Comparison of ENCODE assay signal across 30 mouse cellular contexts in the genomic region with DNA sequence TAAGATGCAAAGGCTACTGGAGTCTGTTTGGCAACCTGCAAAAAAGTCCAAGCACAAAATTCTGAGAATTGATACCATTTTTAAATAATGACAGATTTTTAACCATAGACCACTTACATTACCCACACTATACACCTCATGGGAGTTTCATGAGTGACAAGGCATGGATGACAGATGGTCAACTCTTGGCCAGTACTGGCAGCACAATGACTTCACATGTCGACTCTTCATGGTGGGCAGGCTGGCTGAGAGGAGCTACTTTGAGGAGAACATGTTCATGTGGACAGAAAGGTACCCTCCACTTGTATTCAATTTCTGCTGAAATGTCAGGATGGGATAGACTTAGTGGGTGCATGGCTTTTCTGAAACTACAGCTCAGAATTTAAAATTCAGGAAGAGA.
DNase-seq lines count a peak whose midpoint lies in the region; ATAC-seq and TF ChIP-seq lines count a peak whose summit lies in the region.
"Had no signal": no experiment of that assay in that cellular context is flagged by ENCODE, and none has a peak within 500 bp of the region (broad histone marks: within the 10 kb centered on the region; RNA-seq: fewer than 3 reads in every experiment).

No protein-coding gene starts in this region.

- no peak for DNase-seq in embryonic facial prominence, embryonic 10.5 days (ENCODE audit: low spot score)
- peak; percentile 58 for DNase-seq in midbrain, postnatal 0 days (ENCODE audit: low spot score)
- DNase-seq in midbrain, embryonic 11.5 days (ENCODE audit: low spot score, missing footprints): no peak
- peak; percentile 80 to 86 for DNase-seq in cerebellum, postnatal 10 days
- no peak for DNase-seq in spleen, adult 12 weeks (ENCODE audit: low spot score)
- DNase-seq in kidney, adult 8-10 months: no peak
- DNase-seq: adrenal gland, adult 8-10 months; embryo, embryonic 11 days; gastrocnemius, adult 2 months; gastrocnemius, postnatal 36 days; heart, adult 2 months; heart, postnatal 10 days; kidney, adult 9 months; kidney, postnatal 10 days; liver, postnatal 0 days; lung, postnatal 36 days; right cerebral cortex, postnatal 25 days; thymus, adult 18-20 months; thymus, postnatal 25 days had no signal

- H3K27ac ChIP-seq in embryonic facial prominence, embryonic 13.5 days: 0 out of 2 replicates have a peak overlapping the region, but pooled peaks have one; percentile 13
- no peak overlapping the region for H3K27ac ChIP-seq in embryonic facial prominence, embryonic 10.5 days (replicated peaks)
- H3K27ac ChIP-seq in midbrain, postnatal 0 days (ENCODE audit: low read depth, low read length): no peak overlapping the region
- no peak overlapping the region for H3K27ac ChIP-seq in midbrain, embryonic 11.5 days (ENCODE audit: low read depth, low read length)
- H3K27ac ChIP-seq: gastrocnemius, adult 2 months; heart, adult 2 months; heart, embryonic 13.5 days; limb, embryonic 13.5 days; liver, embryonic 12.5 days; midbrain, embryonic 13.5 days; neural tube, embryonic 15.5 days; stomach, postnatal 0 days had no signal

- peaks cover 27% of the 10 kb centered on the region for H3K4me1 ChIP-seq in embryonic facial prominence, embryonic 13.5 days
- no peaks in the 10 kb centered on the region for H3K4me1 ChIP-seq in embryonic facial prominence, embryonic 10.5 days
- H3K4me1 ChIP-seq in midbrain, postnatal 0 days (ENCODE audit: insufficient read depth, low read length): no peaks in the 10 kb centered on the region
- peaks cover 14% of the 10 kb centered on the region for H3K4me1 ChIP-seq in midbrain, embryonic 11.5 days (ENCODE audit: control insufficient read depth, insufficient read depth, low read length)
- H3K4me1 ChIP-seq: liver, embryonic 12.5 days; megakaryocyte, embryonic 14.5 days had no signal

- H3K4me2 ChIP-seq in embryonic facial prominence, embryonic 13.5 days: no peak overlapping the region
- no peak overlapping the region for H3K4me2 ChIP-seq in midbrain, postnatal 0 days (ENCODE audit: low read depth, low read length, poor library complexity, severe bottlenecking)
- no peak overlapping the region for H3K4me2 ChIP-seq in midbrain, embryonic 11.5 days
- H3K4me2 ChIP-seq: heart, embryonic 13.5 days; limb, embryonic 13.5 days; liver, embryonic 12.5 days; midbrain, embryonic 13.5 days; neural tube, embryonic 15.5 days had no signal

- no peak overlapping the region for H3K9ac ChIP-seq in embryonic facial prominence, embryonic 13.5 days
- H3K9ac ChIP-seq in midbrain, postnatal 0 days (replicated peaks; ENCODE audit: low read length, poor library complexity, severe bottlenecking): no peak overlapping the region
- H3K9ac ChIP-seq in midbrain, embryonic 11.5 days (ENCODE audit: low read length): no peak overlapping the region
- H3K9ac ChIP-seq: heart, embryonic 13.5 days; limb, embryonic 13.5 days; liver, embryonic 12.5 days; liver, postnatal 0 days; midbrain, embryonic 13.5 days; neural tube, embryonic 15.5 days had no signal

- no peaks in the 10 kb centered on the region for H3K27me3 ChIP-seq in embryonic facial prominence, embryonic 13.5 days
- H3K27me3 ChIP-seq in embryonic facial prominence, embryonic 10.5 days (replicated peaks; ENCODE audit: low read depth, poor library complexity, severe bottlenecking): no peaks in the 10 kb centered on the region
- H3K27me3 ChIP-seq in midbrain, postnatal 0 days (ENCODE audit: insufficient read depth, low read length): no peaks in the 10 kb centered on the region
- H3K27me3 ChIP-seq in midbrain, embryonic 11.5 days (ENCODE audit: control insufficient read depth, insufficient read depth, low read length): no peaks in the 10 kb centered on the region
- H3K27me3 ChIP-seq: heart, embryonic 13.5 days; limb, embryonic 13.5 days; liver, embryonic 12.5 days; megakaryocyte, embryonic 14.5 days; neural tube, embryonic 15.5 days had no signal

- H3K9me3 ChIP-seq in embryonic facial prominence, embryonic 13.5 days: no peaks in the 10 kb centered on the region
- no peaks in the 10 kb centered on the region for H3K9me3 ChIP-seq in embryonic facial prominence, embryonic 10.5 days
- H3K9me3 ChIP-seq in midbrain, postnatal 0 days (ENCODE audit: low read length): no peaks in the 10 kb centered on the region
- H3K9me3 ChIP-seq in midbrain, embryonic 11.5 days (ENCODE audit: control insufficient read depth, low read length): no peaks in the 10 kb centered on the region
- H3K9me3 ChIP-seq: heart, embryonic 13.5 days; limb, embryonic 13.5 days; liver, embryonic 12.5 days; midbrain, embryonic 13.5 days; neural tube, embryonic 15.5 days had no signal

- H3K4me3 ChIP-seq in embryonic facial prominence, embryonic 13.5 days: no peak overlapping the region
- no peak overlapping the region for H3K4me3 ChIP-seq in embryonic facial prominence, embryonic 10.5 days
- H3K4me3 ChIP-seq in midbrain, postnatal 0 days (ENCODE audit: low read depth, low read length): no peak overlapping the region
- no peak overlapping the region for H3K4me3 ChIP-seq in midbrain, embryonic 11.5 days (ENCODE audit: low read depth, low read length)
- H3K4me3 ChIP-seq: erythroblast, embryonic 14.5 days; gastrocnemius, adult 2 months; heart, adult 2 months; heart, embryonic 13.5 days; limb, embryonic 13.5 days; liver, embryonic 12.5 days; megakaryocyte, embryonic 14.5 days; midbrain, embryonic 13.5 days; neural tube, embryonic 15.5 days had no signal

- ATAC-seq in embryonic facial prominence, embryonic 13.5 days (ENCODE audit: insufficient number of reproducible peaks, insufficient read depth, low FRiP score, low TSS enrichment, low read depth): no peak
- no peak for ATAC-seq in midbrain, postnatal 0 days (ENCODE audit: low FRiP score)
- no peak for ATAC-seq in midbrain, embryonic 11.5 days (ENCODE audit: low FRiP score)
- ATAC-seq: intestine, embryonic 16.5 days; liver, embryonic 12.5 days; liver, postnatal 0 days; midbrain, embryonic 13.5 days had no signal

- 81% methylated on average over 1 of the region's 1 CpGs for WGBS in embryonic facial prominence, embryonic 13.5 days
- 92% methylated on average over 1 of the region's 1 CpGs for WGBS in embryonic facial prominence, embryonic 10.5 days
- WGBS in midbrain, postnatal 0 days: 84% methylated on average over 1 of the region's 1 CpGs
- 83% methylated on average over 1 of the region's 1 CpGs for WGBS in midbrain, embryonic 11.5 days

- H3K36me3 ChIP-seq in embryonic facial prominence, embryonic 13.5 days: no peaks in the 10 kb centered on the region
- H3K36me3 ChIP-seq in embryonic facial prominence, embryonic 10.5 days (replicated peaks): no peaks in the 10 kb centered on the region
- H3K36me3 ChIP-seq in midbrain, postnatal 0 days (ENCODE audit: insufficient read depth, low read length): no peaks in the 10 kb centered on the region
- no peaks in the 10 kb centered on the region for H3K36me3 ChIP-seq in midbrain, embryonic 11.5 days (ENCODE audit: control insufficient read depth, insufficient read depth, low read length)
- H3K36me3 ChIP-seq: G1E; heart, embryonic 13.5 days; limb, embryonic 13.5 days; liver, embryonic 12.5 days; midbrain, embryonic 13.5 days; neural tube, embryonic 15.5 days had no signal

- no peak for TF ChIP-seq CTCF in midbrain, postnatal 0 days (IDR thresholded peaks at IDR 0.05)

Comparison
In these comparisons a context has a peak if more than half of its experiments do, and no peak if none do; other contexts are left out.
1. DNase-seq: peak in midbrain, postnatal 0 days (single experiment) and cerebellum, postnatal 10 days (2 of 2); none in embryonic facial prominence, embryonic 10.5 days (single experiment), midbrain, embryonic 11.5 days (single experiment), spleen, adult 12 weeks (single experiment) and kidney, adult 8-10 months (0 of 2).